Mouse (Mus musculus) liver, embryonic 14.5 days (tissue): Measurements from ENCODE around the gene Dguok. TPM values are rescaled to one million over a fixed set of nuclear protein-coding genes. Genes with fewer than 3 reads are reported as not detected.

ENCODE experiments used
- ATAC-seq: fragments of 200-750 bp; cut with Nextera tagmentation; 2 replicates; pipeline ENCODE4 v1.8.0; 2017; ENCODE audit warnings: moderate number of reproducible peaks, mild to moderate bottlenecking, moderate library complexity; ENCODE audit not compliant: insufficient read depth
- DNase-seq, 3 experiments: peaks; one replicate each; pipeline ENCODE4 v3.0.0-alpha.2; 2012 to 2013; ENCODE audit warnings: low read depth in 3 of 3, low spot score in 3 of 3
- H3K27ac ChIP-seq: fragments of 300-500 bp; sonication (generic); 2 replicates; pipeline ENCODE4 v1.5.1; 2014; ENCODE audit warnings: moderate library complexity, mild to moderate bottlenecking, control low read depth, inconsistent platforms
- H3K27me3 ChIP-seq: fragments of 300-500 bp; sonication (generic); 2 replicates; pipeline ENCODE4 v1.6.1; 2014; ENCODE audit warnings: mild to moderate bottlenecking, low read length, moderate library complexity; ENCODE audit not compliant: control insufficient read depth, insufficient read depth
- H3K36me3 ChIP-seq: fragments of 300-500 bp; sonication (generic); replicated peaks from 2 replicates; pipeline ENCODE4 v1.6.1; 2014; ENCODE audit warnings: low read depth; ENCODE audit not compliant: control insufficient read depth, insufficient read depth
- H3K4me1 ChIP-seq, 2 experiments: fragments of 200-500 bp in 1 of 2; fragments of 300-500 bp in 1 of 2; sonication (generic) in 1 of 2; replicated peaks; 2 replicates each; pipeline ENCODE4 v1.6.1; 2012 to 2014; ENCODE audit warnings: antibody characterized with exemption in 1 of 2, inconsistent platforms in 1 of 2, low read length in 1 of 2; ENCODE audit not compliant: control insufficient read depth in 2 of 2, insufficient read depth in 2 of 2
- H3K4me2 ChIP-seq: fragments of 300-500 bp; sonication (generic); 2 replicates; pipeline ENCODE4 v1.6.1; 2014; ENCODE audit warnings: low read depth, mild to moderate bottlenecking, control low read depth, moderate library complexity
- H3K4me3 ChIP-seq, 2 experiments: fragments of 200-500 bp in 1 of 2; fragments of 300-500 bp in 1 of 2; sonication (generic) in 1 of 2; 2 replicates each; pipeline ENCODE4 v1.5.1; 2012 to 2014; ENCODE audit warnings: low read depth in 2 of 2, low read length in 2 of 2, mild to moderate bottlenecking in 2 of 2, control low read depth in 1 of 2, inconsistent platforms in 1 of 2, moderate library complexity in 1 of 2; ENCODE audit not compliant: insufficient read depth in 1 of 2
- H3K9ac ChIP-seq: fragments of 300-500 bp; sonication (generic); replicated peaks from 2 replicates; pipeline ENCODE4 v1.6.1; 2014; ENCODE audit warnings: mild to moderate bottlenecking, control low read depth, moderate library complexity
- H3K9me3 ChIP-seq: fragments of 300-500 bp; sonication (generic); 2 replicates; pipeline ENCODE4 v1.6.1; 2016; ENCODE audit warnings: low read length, mixed read lengths; ENCODE audit not compliant: control insufficient read depth
- CTCF ChIP-seq: IDR thresholded peaks from 2 replicates; pipeline ENCODE4 v1.5.1; 2016; ENCODE audit warnings: antibody characterized with exemption, low read depth, control low read depth
- EP300 ChIP-seq: IDR thresholded peaks from 2 replicates; pipeline ENCODE4 v1.6.1; 2016; ENCODE audit warnings: antibody characterized with exemption, low read depth
- WGBS: fragments of 180-500 bp; shearing (Covaris S2); extraction: QIAGEN DNeasy Blood & Tissue Kit; methylation state at CpG from one replicate; pipeline ENCODE4 v1.1.7; 2014; ENCODE audit not compliant: insufficient replicate concordance; 5-methylcytosine and 5-hydroxymethylcytosine counted together
- polyA plus RNA-seq, 2 experiments: library from polyadenylated mRNA; depleted of rRNA in 1 of 2; stranded (reverse) in 1 of 2; unstranded in 1 of 2; fragments of >200 nt; fragmentation: Nextera tagmentation in 1 of 2; extraction: Ambion mirVana in 1 of 2; gene quantifications; 2 replicates each; pipeline versions ENCODE4 v1.2.1 to v1.2.3; 2012 to 2014

Gene Dguok
- polyA plus RNA-seq, 2 experiments: 16.8 to 21.6 TPM

- Histone ChIP-seq H3K4me2 (no peak overlapping the region), H3K4me3 (no peak overlapping the region), H3K9ac (no peak overlapping the region), H3K4me1 (no peaks in the 10 kb centered on the region), H3K27ac (no peak overlapping the region), H3K36me3 (no peaks in the 10 kb centered on the region), H3K9me3 (no peaks in the 10 kb centered on the region), H3K27me3 (no peaks in the 10 kb centered on the region)
- DNase-seq: no peak
- no peak for ATAC-seq
- 36% methylated on average over 4 of the region's 4 CpGs for WGBS
- TF ChIP-seq EP300: no peak
- TF ChIP-seq CTCF: no peak
Measured at GRCm38 (mm10) chr6:83540017-83540416, 33.2 kb upstream of the Dguok start.

DNA sequence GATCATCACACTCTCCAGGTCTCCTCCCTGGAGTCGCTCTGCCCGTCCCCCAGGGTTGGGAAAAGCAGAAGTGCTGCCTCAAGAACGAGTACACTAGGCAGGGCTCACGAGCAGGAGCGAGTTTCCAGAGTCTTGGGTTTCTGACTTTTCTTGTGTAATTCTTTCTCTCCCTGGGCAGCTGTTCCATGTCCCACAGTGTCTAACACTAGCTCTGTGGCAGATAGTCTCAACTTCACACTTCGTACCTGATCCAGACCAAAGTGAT is 30.0 kb upstream of the Dguok start:
- H3K9ac ChIP-seq: no peak overlapping the region
- no peak for DNase-seq
- H3K9me3 ChIP-seq: no peaks in the 10 kb centered on the region
- no peak overlapping the region for H3K27ac ChIP-seq
- H3K4me2 ChIP-seq: no peak overlapping the region
- ATAC-seq: no peak
- H3K36me3 ChIP-seq: no peaks in the 10 kb centered on the region
- no peaks in the 10 kb centered on the region for H3K4me1 ChIP-seq
- H3K27me3 ChIP-seq: no peaks in the 10 kb centered on the region
- no peak overlapping the region for H3K4me3 ChIP-seq
- 20% methylated on average over 6 of the region's 6 CpGs for WGBS
- TF ChIP-seq EP300 (no peak), CTCF (no peak)

DNA sequence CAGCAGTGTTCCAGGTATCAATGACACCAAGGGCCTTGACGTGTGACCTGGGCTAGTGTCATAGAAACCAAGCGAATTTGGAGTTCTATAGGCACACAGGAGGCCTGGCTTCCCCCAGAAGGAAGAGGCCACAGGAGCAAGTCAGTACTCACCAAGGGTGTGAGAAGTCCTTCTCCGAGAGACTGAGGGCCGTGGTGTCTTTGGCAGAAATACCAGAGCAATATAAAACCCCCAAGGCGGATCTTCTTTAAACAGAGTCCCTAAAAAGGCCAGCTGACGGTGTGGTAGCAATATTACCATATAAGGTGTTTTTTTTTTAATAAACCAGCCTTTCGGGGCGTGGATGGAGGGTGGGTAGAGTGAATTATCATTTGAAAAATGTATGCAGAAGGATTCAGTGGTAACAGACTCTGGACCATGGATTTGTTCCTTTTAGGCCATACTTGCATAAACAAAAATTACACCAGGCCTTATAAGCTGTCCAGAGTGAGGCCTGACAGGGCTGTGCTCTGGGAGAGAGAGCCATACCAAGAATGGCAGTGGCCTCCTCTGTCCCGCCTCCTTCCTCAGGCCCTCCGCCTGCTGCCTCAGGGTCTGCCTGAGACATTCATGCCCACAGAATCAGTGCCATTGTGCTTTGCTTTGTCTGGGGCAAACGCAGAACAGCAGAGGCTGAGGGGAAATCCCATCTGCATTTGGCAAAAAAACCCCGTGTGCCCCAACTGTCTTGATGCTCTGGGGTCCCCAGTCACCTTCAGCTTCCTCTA is 29.4 kb upstream of the Dguok start, which contains the start of gene Actg2:
TSS of gene Actg2 (minus strand) at position 238 of the 767 bp plus-strand sequence.
- H3K27ac ChIP-seq: no peak within 1 kb of the TSS
- H3K4me1 ChIP-seq: no peaks in the 10 kb centered on the region
- no peak within 1 kb of the TSS for H3K4me2 ChIP-seq
- H3K9me3 ChIP-seq: no peaks in the 10 kb centered on the region
- WGBS: 54% methylated on average over 12 of the region's 12 CpGs
- no peak within 1 kb of the TSS for H3K9ac ChIP-seq
- no peak for TF ChIP-seq CTCF
- TF ChIP-seq EP300: no peak
- no peak within 1 kb of the TSS for H3K4me3 ChIP-seq
- no peak for DNase-seq
- ATAC-seq: no peak
- H3K36me3 ChIP-seq: no peaks in the 10 kb centered on the region
- H3K27me3 ChIP-seq: no peaks in the 10 kb centered on the region

DNA sequence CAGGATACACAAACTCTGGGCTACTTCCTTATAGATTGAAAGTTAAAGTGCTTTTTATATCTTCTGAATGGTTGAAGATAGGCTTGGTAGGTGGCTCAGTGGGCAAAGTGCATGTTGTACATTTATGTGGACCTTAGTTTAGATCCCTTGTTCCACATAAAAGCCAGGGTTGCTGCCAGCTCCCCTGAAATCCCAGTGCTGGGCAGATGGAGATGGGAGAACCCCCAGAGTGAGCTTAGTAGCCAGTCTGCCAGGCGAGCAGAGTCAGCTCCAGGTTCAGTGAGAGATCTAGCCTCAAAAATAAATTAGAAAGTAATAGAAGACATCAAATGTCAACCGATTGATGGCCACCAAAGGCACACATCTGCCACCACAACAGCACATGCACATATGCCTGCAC is 25.8 kb upstream of the Dguok start:
- Histone ChIP-seq H3K27me3 (no peaks in the 10 kb centered on the region), H3K4me2 (no peak overlapping the region), H3K4me3 (no peak overlapping the region), H3K9ac (no peak overlapping the region), H3K9me3 (no peaks in the 10 kb centered on the region), H3K4me1 (no peaks in the 10 kb centered on the region), H3K36me3 (no peaks in the 10 kb centered on the region), H3K27ac (no peak overlapping the region)
- TF ChIP-seq CTCF (no peak), EP300 (no peak)
- ATAC-seq: no peak
- 45% methylated on average over 2 of the region's 2 CpGs for WGBS
- DNase-seq: no peak

- Histone ChIP-seq H3K9ac (no peak overlapping the region), H3K27me3 (no peaks in the 10 kb centered on the region), H3K36me3 (no peaks in the 10 kb centered on the region), H3K4me1 (peaks cover 0 to 10% of the 10 kb centered on the region in 2 experiments; a peak in 2 of 4 replicates), H3K4me3 (no peak overlapping the region), H3K27ac (no peak overlapping the region), H3K9me3 (no peaks in the 10 kb centered on the region), H3K4me2 (no peak overlapping the region)
- no peak for ATAC-seq
- WGBS: 31% methylated on average over 6 of the region's 6 CpGs
- TF ChIP-seq EP300: no peak
- TF ChIP-seq CTCF: no peak
- DNase-seq: no peak
Measured at GRCm38 (mm10) chr6:83523194-83523593, 16.4 kb upstream of the Dguok start.
